Mouse (Mus musculus) megakaryocyte-erythroid progenitor cell, adult 5-6 weeks (primary cell): ENCODE data around the gene Fgfr3. TPM values are rescaled to one million over a fixed set of nuclear protein-coding genes. Genes with fewer than 3 reads are reported as not detected.

ENCODE experiments used
- ATAC-seq: replicated peaks from 2 replicates; pipeline ENCODE4 v1.8.0; 2016; ENCODE audit warnings: mild to moderate bottlenecking, inconsistent platforms; ENCODE audit not compliant: severe bottlenecking, poor library complexity, low FRiP score, low TSS enrichment
- total RNA-seq, 2 experiments: library from RNA; stranded (forward) in 1 of 2; stranded (reverse) in 1 of 2; fragments of 200-1000, 215-1000 nt in 1 of 2; fragments of >200 nt in 1 of 2; fragmentation: Nextera tagmentation in 1 of 2; gene quantifications; 2 replicates each; pipeline ENCODE4 v1.2.3; 2014 to 2017

The Fgfr3 gene
- total RNA-seq, 2 experiments from 2014 or later, result not detected

GRCm38 (mm10) chr5:33696430-33696829 is 25.0 kb upstream of the Fgfr3 start:
- ATAC-seq, result no peak

GRCm38 (mm10) chr5:33697534-33697933 is 23.9 kb upstream of the Fgfr3 start:
- ATAC-seq, result no peak

GRCm38 (mm10) chr5:33697947-33698512 is 23.4 kb upstream of the Fgfr3 start:
- ATAC-seq, result no peak

- no peak for ATAC-seq
Measured at GRCm38 (mm10) chr5:33698669-33699068, 22.8 kb upstream of the Fgfr3 start.

DNA sequence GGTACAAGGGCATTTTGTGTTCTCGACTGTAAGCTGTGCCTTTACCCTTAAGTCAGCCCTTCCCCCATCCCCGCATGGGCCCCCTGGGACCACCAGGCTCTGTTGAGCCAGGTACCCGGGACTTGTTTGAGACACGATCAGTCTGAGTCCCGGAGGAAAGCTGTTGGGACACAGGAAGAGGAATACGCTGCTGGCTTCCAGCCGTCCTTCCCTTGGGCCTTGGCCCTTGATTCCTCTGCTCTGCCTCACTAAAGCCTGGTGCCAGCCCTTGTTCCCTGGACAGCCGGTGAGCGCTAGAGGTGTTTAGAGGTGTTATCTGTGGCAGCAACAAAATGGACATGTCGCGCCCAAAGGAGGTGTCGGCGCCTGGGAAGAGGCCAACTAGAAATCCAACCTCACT is 21.5 kb upstream of the Fgfr3 start:
- no peak for ATAC-seq

GRCm38 (mm10) chr5:33701832-33702231 is 19.6 kb upstream of the Fgfr3 start:
- ATAC-seq, result no peak

- ATAC-seq, result no peak
Measured at GRCm38 (mm10) chr5:33703999-33704398, 17.5 kb upstream of the Fgfr3 start.

DNA sequence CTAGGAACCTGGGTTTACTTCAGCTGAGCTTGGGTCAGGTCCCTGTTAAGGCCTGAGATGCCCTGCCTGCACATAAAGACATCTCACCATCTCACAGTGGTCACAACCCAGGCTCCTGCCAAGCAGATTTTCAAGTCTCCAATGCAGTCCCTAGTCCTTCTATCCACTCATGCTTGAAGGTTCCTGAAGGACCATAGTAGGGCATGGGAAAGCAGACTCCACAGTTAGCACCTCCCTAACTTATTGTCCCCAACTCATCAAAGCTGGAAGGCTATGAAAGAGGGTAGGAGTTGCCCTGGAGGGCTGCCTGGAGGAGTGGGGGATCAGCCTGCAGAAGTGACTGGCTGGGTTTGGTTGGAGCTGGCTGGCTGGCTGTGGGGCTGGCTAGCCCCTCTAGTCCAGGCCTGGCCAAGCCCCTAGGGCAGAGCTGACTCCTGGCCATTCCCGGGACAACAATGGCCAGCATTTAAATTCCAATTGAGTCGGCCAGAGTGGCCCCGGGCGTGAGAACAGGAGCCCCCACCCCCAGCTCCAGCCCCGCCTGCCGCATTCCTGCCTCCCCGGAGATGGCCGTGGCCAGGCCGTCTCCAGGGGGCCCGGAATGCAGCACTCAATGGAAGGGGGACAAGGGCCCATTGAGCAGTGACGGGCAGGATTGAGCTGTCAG is 16.4 kb upstream of the Fgfr3 start:
- no peak for ATAC-seq

DNA sequence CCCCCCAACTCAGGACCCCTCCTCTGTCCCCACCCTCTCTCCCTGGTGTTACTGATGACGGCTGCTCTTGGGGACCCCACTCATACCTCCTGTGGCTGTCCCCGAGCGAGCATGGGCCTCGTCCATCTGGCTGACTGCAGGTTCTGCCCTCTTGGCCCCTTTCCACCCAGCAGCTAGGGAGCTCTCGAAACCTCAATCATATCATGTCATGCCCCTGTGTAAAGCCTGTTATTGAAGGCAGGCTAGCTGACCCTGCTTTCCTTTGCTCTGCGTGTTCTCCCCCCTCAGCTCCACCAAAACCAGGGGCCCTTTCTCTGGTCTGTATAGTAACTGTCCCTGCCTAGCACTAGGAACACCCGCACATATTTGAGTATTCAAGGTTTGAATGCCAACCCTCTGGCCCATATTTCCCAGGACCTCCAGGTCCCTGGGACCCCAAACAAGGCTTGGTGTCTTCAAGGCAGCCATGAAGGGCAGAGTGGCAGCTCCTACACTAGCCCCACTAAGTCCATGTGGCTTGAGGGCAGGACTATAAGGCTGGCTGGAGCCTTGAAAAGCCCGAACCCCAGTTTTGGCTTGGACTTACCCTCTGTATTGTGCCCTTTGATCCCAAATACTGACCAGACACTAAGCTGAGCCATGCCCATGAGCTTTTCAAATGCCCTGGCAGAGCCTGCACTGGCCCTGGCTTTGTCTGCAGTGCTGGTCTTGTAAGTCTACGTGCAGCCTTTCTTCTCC is 15.7 kb upstream of the Fgfr3 start:
- ATAC-seq, result no peak

GRCm38 (mm10) chr5:33706350-33706629 is 15.2 kb upstream of the Fgfr3 start:
- ATAC-seq, result no peak

- no peak for ATAC-seq
Measured at GRCm38 (mm10) chr5:33707163-33707562, 14.3 kb upstream of the Fgfr3 start.

- no peak for ATAC-seq
Measured at GRCm38 (mm10) chr5:33709037-33709436, 12.4 kb upstream of the Fgfr3 start.

GRCm38 (mm10) chr5:33712550-33712949 is 8.9 kb upstream of the Fgfr3 start:
- ATAC-seq, result no peak

DNA sequence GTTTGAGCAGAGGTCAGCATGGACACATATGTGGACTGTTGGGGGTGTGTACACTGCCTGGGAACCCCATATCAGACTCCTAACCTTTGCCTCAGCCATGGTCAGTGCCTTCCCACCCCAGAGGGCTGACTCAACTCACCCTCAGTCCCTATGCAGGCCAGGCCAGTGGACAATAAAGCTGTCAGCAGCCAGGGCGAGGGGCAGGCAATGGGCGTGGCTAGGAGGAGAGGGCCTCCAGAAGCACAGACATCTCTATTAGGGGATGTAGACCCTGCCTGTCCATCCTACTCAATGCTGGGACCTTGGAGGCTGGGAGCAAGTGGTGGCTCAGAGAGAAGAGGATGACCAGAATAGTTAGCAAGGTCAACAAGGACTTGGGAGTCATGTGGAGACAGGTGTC is 6.3 kb upstream of the Fgfr3 start:
- no peak for ATAC-seq

- ATAC-seq, result no peak
Measured at GRCm38 (mm10) chr5:33716467-33716866, 5.0 kb upstream of the Fgfr3 start.

GRCm38 (mm10) chr5:33718460-33718859 is 3.0 kb upstream of the Fgfr3 start:
- ATAC-seq, result no peak

DNA sequence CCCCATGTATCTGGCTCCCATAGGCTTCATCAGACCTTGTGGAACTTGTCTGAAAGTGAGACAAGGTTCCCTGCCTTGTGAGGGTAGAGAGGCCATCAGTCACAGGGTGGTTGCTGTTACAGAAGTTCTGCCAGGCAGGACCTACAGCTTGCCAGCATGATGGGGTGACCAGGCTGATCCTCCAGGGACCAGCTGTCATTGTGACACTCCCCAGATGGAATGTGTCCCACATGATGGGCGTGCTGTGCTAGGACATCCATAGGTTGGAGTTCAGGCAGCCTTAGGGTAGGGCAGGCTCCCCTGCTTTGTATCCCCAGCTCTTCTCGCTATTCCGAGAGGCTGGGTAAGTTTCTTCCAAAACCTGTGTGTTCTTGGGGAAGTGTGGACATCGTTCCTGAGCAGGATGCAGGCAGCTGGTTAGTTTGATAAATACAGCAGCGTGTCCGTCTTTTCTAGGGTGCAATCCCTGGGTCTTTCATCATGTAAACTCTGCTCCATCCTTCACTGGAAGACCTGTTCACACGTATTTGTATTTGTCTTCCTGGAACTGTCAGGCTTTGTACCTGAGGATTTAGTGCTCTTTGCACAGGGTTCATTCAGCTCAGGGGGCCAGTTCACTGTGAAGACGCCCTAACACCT is 503 bp upstream of the Fgfr3 start:
- ATAC-seq, result no peak

DNA sequence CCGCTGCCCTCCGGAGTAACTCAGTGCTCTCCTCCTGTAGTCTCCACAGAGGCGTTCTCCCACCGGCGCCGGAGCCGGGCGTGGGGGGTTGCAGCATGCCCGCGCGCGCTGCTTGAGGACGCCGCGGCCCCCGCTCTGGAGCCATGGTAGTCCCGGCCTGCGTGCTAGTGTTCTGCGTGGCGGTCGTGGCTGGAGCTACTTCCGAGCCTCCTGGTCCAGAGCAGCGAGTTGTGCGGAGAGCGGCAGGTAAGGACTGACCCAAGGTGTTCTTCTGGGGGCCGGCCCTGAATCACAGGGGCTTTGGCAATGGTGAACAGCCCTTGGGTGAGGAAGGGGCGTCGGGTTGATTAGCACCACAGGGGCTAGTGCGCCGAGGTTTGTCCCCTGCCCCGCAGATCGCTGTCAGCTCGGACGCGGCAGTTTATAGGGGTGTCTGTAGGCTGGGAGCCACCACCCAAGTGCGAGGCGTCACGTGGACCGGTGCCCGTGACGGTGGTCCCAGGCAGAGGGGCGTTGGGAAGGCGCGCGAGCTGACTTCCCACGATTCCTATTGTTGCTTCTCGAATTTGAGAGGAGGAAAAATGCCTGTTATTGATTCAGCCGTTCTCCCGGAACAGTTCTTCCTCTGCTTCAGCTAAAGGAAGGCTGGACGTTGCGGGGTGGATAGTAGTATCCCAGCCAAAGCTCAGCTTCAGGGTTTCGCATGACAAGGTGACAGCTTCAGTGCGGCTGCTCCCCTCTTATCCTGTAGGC is 968 bp downstream of the Fgfr3 start:
- ATAC-seq, result no peak

GRCm38 (mm10) chr5:33723019-33723640 is 1.7 kb downstream of the Fgfr3 start:
- ATAC-seq, result no peak
